Mouse (Mus musculus): ENCODE results near the gene Polr2a. TPM values are rescaled to one million over a fixed set of nuclear protein-coding genes. Genes with fewer than 3 reads are reported as not detected.
A peak's percentile ranks its signal among the peaks of the same experiment; 100 is the strongest.

The Polr2a gene
- polyA plus RNA-seq, 1 experiment from 2014 or later, result 29.9 TPM

DNA sequence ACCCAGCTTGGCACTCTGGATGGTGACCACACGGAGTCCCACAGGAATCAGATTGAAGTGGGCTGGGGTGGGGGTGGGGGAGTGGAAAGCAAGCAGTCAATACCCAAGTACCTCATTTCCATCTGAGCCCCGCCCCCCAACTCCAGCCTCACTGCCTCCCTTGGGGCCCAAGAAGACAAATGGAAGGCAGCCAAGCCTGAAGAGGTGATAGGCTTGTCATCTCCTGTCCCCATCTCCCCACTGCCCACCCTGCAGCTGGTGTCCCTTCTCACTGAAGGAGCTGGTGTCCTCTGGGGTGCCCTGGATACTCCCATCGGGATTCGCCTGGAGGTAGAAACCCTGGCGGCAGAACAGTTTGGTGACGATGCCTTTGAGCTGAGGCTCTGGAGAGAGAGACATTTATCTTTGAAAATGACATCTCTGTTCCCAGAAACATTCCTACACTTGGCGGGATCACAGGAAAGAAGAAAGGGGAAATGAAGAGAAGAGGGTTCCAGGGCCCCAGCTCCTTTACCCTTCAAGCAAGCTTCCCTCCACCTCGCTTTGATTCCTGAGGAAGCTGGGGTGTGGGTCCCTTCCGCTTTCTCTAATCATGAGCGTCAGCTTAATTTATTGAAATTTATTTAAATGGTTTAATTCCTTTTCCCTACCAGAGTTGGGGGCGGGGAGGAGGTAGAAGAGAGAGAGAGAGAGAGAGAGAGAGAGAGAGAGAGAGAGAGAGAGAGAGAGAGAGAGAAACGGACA lies 41.1 kb upstream of the Polr2a start:
- WGBS, result 19% methylated on average over 12 of the region's 12 CpGs
- no peaks in the 10 kb centered on the region for H3K9me3 ChIP-seq (replicated peaks)
- H3K4me2 ChIP-seq, result peak overlapping the region; percentile 93
- peak overlapping the region; percentile 83; the same call in 1 of the 2 replicates for H3K27ac ChIP-seq
- H3K4me3 ChIP-seq (replicated peaks), result peak overlapping the region; percentile 61
- H3K9ac ChIP-seq, result no peak overlapping the region
- peaks cover 73% of the 10 kb centered on the region for H3K4me1 ChIP-seq
- H3K27me3 ChIP-seq, result peaks cover 50% of the 10 kb centered on the region
- H3K36me3 ChIP-seq, result no peaks in the 10 kb centered on the region
- ATAC-seq (replicated peaks; ENCODE audit: low FRiP score), result no peak

DNA sequence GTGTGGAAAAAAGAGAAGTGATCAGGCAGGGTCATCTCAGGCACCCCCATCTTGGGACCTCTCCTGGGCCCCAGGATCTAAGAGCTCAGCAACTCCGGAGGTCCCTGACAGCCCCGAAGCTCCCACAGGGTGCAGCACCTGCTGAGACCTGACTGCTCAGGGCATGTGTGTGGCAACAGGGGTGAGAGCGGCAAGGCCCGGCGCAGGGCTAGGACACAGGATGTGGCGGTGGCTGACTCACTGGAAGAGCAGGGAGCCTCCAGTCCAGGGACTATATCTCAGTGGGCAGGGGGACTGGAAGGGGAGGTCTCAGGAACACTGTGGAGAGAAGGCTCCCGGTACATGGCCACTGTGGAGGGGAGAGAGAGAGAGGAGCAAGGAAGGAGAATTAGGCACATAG lies 39.5 kb upstream of the Polr2a start:
- WGBS, result 80% methylated on average over 7 of the region's 7 CpGs
- ATAC-seq (replicated peaks; ENCODE audit: low FRiP score), result no peak
- Histone ChIP-seq H3K4me1 (peaks cover 57% of the 10 kb centered on the region), H3K36me3 (no peaks in the 10 kb centered on the region), H3K9ac (no peak overlapping the region), H3K9me3 (replicated peaks) (no peaks in the 10 kb centered on the region), H3K27ac (no peak overlapping the region), H3K27me3 (peaks cover 54% of the 10 kb centered on the region), H3K4me3 (replicated peaks) (no peak overlapping the region), H3K4me2 (no peak overlapping the region)

DNA sequence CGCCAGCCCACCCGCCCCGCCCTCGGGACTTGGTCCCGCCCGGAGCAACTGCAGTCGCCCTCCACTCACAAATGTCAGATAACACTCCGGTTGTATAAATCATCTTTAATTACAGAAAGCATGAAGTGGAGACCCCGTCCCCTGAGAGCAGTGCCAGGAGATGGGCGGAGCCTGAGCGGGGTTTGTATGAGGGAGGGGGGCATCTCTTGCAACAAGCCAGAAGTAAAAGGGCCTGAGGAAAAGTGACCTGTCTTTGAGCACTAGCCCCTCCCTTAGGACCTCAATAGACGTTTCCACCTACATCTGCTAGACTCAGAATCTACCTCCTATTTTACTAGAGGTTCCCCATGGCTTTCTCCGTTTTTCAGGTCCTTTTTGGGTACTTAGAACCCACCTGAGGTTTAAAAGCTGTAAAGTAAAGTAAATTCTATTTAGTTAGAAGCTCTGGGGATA lies 37.6 kb upstream of the Polr2a start:
- Histone ChIP-seq H3K4me2 (peak overlapping the region; percentile 96), H3K27ac (peak overlapping the region; percentile 59; the same call in 1 of the 2 replicates), H3K27me3 (peaks cover 36% of the 10 kb centered on the region), H3K9ac (peak overlapping the region; percentile 53), H3K36me3 (no peaks in the 10 kb centered on the region), H3K9me3 (replicated peaks) (no peaks in the 10 kb centered on the region), H3K4me1 (peaks cover 37% of the 10 kb centered on the region), H3K4me3 (replicated peaks) (peak overlapping the region; percentile 52)
- no peak for ATAC-seq (replicated peaks; ENCODE audit: low FRiP score)
- 2% methylated on average over 13 of the region's 13 CpGs for WGBS

DNA sequence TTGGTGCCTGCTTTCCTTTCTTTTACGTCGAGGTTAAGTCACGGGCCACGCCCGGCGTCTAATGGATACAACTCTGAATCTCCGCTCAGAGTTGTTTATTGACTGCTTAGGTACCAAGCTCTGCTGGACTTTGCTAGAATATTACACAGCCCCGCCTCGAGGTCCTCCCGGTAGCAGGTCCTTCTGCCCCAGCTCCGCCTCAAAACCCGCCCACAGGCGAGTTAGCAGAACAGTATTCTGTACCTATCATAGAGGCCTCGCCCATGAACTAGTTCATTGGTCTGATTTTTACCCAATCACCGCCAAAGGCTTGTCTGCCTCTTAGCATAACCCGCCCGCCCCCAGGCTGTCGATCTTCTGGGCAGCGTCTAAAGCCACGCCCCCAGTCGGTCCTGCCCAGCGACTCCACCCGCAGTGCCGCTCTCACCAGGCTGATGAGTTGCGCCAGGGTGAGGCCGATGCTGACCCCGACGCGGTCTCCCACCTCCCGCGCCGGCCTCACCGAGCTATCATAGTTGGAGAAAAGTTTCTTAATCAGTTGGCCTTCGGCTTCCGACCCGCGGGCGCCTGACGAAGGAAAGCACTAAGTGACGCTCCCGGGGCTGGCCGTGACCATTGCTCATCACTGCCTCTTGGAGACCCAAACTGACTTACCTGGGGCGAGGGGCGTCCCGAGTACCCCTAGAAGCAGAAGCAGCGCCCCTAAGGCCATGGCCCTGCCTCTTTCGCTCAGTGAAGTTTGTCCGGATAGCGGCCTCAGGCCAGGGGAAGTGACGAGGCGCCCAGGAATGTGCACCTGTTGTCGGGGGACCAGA lies 36.9 kb upstream of the Polr2a start, which contains the start of gene Chrnb1:
Gene Chrnb1 (minus strand): TSS at position 776 of the 815 bp plus-strand sequence.
- Histone ChIP-seq H3K9ac (peak within 1 kb of the TSS; percentile 53), H3K36me3 (no peaks in the 10 kb centered on the region), H3K9me3 (replicated peaks) (no peaks in the 10 kb centered on the region), H3K4me1 (peaks cover 31% of the 10 kb centered on the region), H3K27ac (peak within 1 kb of the TSS; percentile 59), H3K4me3 (replicated peaks) (peak within 1 kb of the TSS; percentile 52), H3K4me2 (peak within 1 kb of the TSS; percentile 96), H3K27me3 (peaks cover 36% of the 10 kb centered on the region)
- peak; percentile 96 for ATAC-seq (replicated peaks; ENCODE audit: low FRiP score)
- 2% methylated on average over 52 of the region's 52 CpGs for WGBS

DNA sequence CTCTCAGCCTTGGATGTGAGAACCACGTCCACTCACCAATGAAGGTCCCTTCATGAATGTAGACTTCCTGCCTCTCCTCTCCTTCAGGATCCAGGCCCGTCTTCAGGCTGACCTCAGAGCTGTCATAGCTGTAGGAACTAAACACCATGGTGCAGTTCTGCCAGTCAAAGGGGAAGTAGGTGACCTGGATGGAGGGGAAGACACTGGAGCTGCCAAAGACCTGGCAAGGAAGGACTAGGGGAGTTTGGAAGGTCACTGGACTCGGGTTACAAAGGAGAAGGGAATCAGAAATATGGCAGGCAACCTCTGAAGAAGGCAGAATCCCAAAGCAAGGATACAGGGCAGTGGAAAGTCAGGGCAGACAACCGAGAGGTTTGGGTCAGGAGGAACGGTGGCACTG lies 35.0 kb upstream of the Polr2a start:
- Histone ChIP-seq H3K27ac (no peak overlapping the region), H3K4me2 (no peak overlapping the region), H3K9me3 (replicated peaks) (no peaks in the 10 kb centered on the region), H3K9ac (no peak overlapping the region), H3K4me1 (peaks cover 16% of the 10 kb centered on the region), H3K27me3 (peaks cover 36% of the 10 kb centered on the region), H3K36me3 (no peaks in the 10 kb centered on the region), H3K4me3 (replicated peaks) (no peak overlapping the region)
- WGBS, result 56% methylated on average over 5 of the region's 5 CpGs
- ATAC-seq (replicated peaks; ENCODE audit: low FRiP score), result no peak

GRCm38 (mm10) chr11:69791420-69791819 lies 33.0 kb upstream of the Polr2a start:
- no peak for ATAC-seq (replicated peaks; ENCODE audit: low FRiP score)
- Histone ChIP-seq H3K4me3 (replicated peaks) (no peak overlapping the region), H3K27me3 (peaks cover 18% of the 10 kb centered on the region), H3K9ac (no peak overlapping the region), H3K4me2 (no peak overlapping the region), H3K36me3 (no peaks in the 10 kb centered on the region), H3K9me3 (replicated peaks) (no peaks in the 10 kb centered on the region), H3K27ac (no peak overlapping the region), H3K4me1 (peaks cover 16% of the 10 kb centered on the region)
- 72% methylated on average over 5 of the region's 5 CpGs for WGBS

DNA sequence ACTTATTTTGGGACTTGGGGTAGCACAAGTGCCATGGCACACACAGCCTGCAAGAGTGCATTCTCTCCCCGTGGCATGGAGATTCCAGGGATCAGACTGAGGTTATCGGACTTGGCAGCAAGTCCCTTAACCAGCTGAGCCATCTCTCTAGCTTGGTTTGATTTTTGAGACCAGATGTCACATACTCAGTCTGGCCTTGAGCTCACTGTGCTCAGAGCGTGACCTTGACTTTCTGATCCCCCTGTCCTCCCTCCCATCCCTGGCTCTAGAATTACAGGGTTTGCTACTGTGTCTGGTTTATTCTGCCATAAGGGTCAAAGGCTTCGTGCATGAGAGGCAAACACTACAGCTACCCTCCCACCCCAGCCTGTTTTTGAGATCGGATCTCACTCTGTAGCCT lies 31.0 kb upstream of the Polr2a start:
- Histone ChIP-seq H3K4me1 (peaks cover 6% of the 10 kb centered on the region; the same call in 1 of the 2 replicates), H3K9ac (no peak overlapping the region), H3K9me3 (replicated peaks) (no peaks in the 10 kb centered on the region), H3K4me2 (no peak overlapping the region), H3K27ac (no peak overlapping the region), H3K4me3 (replicated peaks) (no peak overlapping the region), H3K27me3 (peaks cover 13% of the 10 kb centered on the region; the same call in 1 of the 2 replicates), H3K36me3 (no peaks in the 10 kb centered on the region)
- no peak for ATAC-seq (replicated peaks; ENCODE audit: low FRiP score)
- 36% methylated on average over 5 of the region's 5 CpGs for WGBS

DNA sequence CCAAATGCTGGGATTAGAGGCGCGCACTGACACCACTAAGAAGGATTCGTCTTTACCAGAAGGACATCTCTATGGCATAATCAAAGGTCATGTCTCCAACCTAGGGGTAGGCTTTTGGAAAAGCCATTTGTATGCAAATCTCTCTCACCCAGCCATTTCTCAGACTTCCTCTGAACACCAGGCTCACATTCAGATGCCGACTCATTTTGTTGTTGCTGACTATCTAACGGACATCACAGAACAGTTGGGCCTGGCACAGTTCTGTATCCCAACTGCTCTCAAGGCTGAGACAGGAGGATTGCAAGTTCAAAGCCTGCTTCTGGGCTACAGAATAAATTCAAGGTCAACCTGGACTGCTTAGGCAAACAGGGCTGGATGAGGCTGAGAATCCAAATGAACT lies 28.9 kb upstream of the Polr2a start:
- H3K4me1 ChIP-seq, result peaks cover 8% of the 10 kb centered on the region; the same call in 1 of the 2 replicates
- H3K36me3 ChIP-seq, result no peaks in the 10 kb centered on the region
- 94% methylated on average over 5 of the region's 5 CpGs for WGBS
- ATAC-seq (replicated peaks; ENCODE audit: low FRiP score), result no peak
- H3K27ac ChIP-seq, result no peak overlapping the region
- no peak overlapping the region for H3K4me3 ChIP-seq (replicated peaks)
- H3K27me3 ChIP-seq, result 0 out of 2 replicates have a peak, but pooled peaks cover under 1% of the 10 kb centered on the region
- no peak overlapping the region for H3K9ac ChIP-seq
- no peaks in the 10 kb centered on the region for H3K9me3 ChIP-seq (replicated peaks)
- no peak overlapping the region for H3K4me2 ChIP-seq

DNA sequence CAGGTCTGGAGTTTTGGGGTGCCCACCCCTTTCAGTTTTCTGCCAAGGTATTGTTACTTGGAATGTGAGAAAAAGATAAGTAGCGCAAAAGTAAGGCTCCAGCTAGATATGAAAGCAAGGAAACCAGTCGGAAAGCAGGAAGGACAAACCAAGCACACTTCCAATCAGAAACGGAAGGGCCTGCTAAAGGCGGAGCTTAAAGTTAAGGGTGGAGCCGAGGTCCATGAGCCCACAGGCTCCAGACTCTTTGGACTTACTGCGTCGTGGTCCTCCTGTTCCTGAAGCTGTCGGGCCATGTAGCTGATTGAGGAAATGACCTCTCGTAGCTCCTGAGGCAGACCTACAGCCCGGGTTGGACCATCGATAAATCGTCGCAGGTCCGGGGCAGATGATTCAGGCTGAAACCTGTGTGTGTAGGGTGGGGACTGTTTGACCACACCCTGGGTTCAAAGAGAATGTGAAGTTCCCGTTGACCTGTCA lies 26.4 kb upstream of the Polr2a start:
- Histone ChIP-seq H3K4me1 (peaks cover 8% of the 10 kb centered on the region; the same call in 1 of the 2 replicates), H3K9ac (no peak overlapping the region), H3K27ac (no peak overlapping the region), H3K4me3 (replicated peaks) (peak overlapping the region; percentile 17), H3K9me3 (replicated peaks) (no peaks in the 10 kb centered on the region), H3K4me2 (peak overlapping the region; percentile 48), H3K27me3 (peaks cover 6% of the 10 kb centered on the region; the same call in 1 of the 2 replicates), H3K36me3 (no peaks in the 10 kb centered on the region)
- 35% methylated on average over 15 of the region's 15 CpGs for WGBS
- ATAC-seq (replicated peaks; ENCODE audit: low FRiP score), result no peak

DNA sequence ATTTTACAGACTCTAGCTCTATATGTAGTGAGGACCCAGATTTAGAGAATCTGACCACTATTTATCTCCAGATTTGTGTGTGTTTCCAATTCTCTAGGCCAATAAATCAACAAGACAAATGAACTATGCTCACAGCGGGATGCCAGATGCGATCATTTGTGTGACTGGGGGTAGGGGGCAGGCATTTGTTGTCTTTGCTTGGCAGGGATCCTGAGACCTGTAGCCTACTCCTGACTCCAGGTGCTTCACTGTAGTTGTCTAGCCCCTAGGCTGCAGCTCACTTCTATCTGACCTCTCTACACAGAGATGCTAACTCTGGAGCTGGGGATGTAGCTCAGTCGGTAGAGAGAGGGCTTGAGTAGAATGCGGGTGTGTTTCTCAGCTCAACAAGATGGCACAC lies 23.4 kb upstream of the Polr2a start:
- Histone ChIP-seq H3K4me1 (peaks cover 29% of the 10 kb centered on the region), H3K9ac (no peak overlapping the region), H3K36me3 (peaks cover 3% of the 10 kb centered on the region; the same call in 1 of the 2 replicates), H3K4me2 (no peak overlapping the region), H3K27ac (no peak overlapping the region), H3K9me3 (replicated peaks) (no peaks in the 10 kb centered on the region), H3K27me3 (peaks cover 6% of the 10 kb centered on the region; the same call in 1 of the 2 replicates), H3K4me3 (replicated peaks) (no peak overlapping the region)
- WGBS, result 28% methylated on average over 4 of the region's 4 CpGs
- ATAC-seq (replicated peaks; ENCODE audit: low FRiP score), result no peak

GRCm38 (mm10) chr11:69778985-69779384 lies 20.5 kb upstream of the Polr2a start:
- peaks cover 6% of the 10 kb centered on the region; the same call in 1 of the 2 replicates for H3K27me3 ChIP-seq
- peaks cover 15% of the 10 kb centered on the region; the same call in 1 of the 2 replicates for H3K36me3 ChIP-seq
- no peaks in the 10 kb centered on the region for H3K9me3 ChIP-seq (replicated peaks)
- no peak overlapping the region for H3K9ac ChIP-seq
- H3K27ac ChIP-seq, result no peak overlapping the region; the same call in 1 of the 2 replicates
- WGBS, result 53% methylated on average over 7 of the region's 7 CpGs
- H3K4me2 ChIP-seq, result no peak overlapping the region
- no peak for ATAC-seq (replicated peaks; ENCODE audit: low FRiP score)
- H3K4me3 ChIP-seq (replicated peaks), result no peak overlapping the region
- peaks cover 30% of the 10 kb centered on the region for H3K4me1 ChIP-seq
